Mouse (Mus musculus) retina, embryonic 14.5 days (tissue): Measurements from ENCODE around the gene Atp6v1a.

Source experiments
- DNase-seq: peaks from one replicate; pipeline ENCODE4 v3.0.0-alpha.2; 2015; ENCODE audit warnings: low spot score

Atp6v1a gene

GRCm38 (mm10) chr16:44139536-44140185 is at the start of gene Atp6v1a, which contains the start of gene Naa50:
TSS of gene Atp6v1a (minus strand) at chr16:44139705.
TSS of gene Naa50 (plus strand) at chr16:44139830.
- DNase-seq: peak; percentile 96

- no peak for DNase-seq
Measured at GRCm38 (mm10) chr16:44188766-44189165, 49.3 kb upstream of the Atp6v1a start.

- no peak for DNase-seq
Measured at GRCm38 (mm10) chr16:44187172-44187571, 47.7 kb upstream of the Atp6v1a start.

GRCm38 (mm10) chr16:44184769-44185168 is 45.3 kb upstream of the Atp6v1a start:
- no peak for DNase-seq

- no peak for DNase-seq
Measured at GRCm38 (mm10) chr16:44182597-44182996, 43.1 kb upstream of the Atp6v1a start.

- no peak for DNase-seq
Measured at GRCm38 (mm10) chr16:44178555-44178954, 39.0 kb upstream of the Atp6v1a start.

- DNase-seq: no peak
Measured at GRCm38 (mm10) chr16:44176511-44176910, 37.0 kb upstream of the Atp6v1a start.

- DNase-seq: no peak
Measured at GRCm38 (mm10) chr16:44175001-44175400, 35.5 kb upstream of the Atp6v1a start.

- peak; percentile 8 for DNase-seq
Measured at GRCm38 (mm10) chr16:44173966-44174530, 34.5 kb upstream of the Atp6v1a start.

- no peak for DNase-seq
Measured at GRCm38 (mm10) chr16:44173155-44173941, 33.8 kb upstream of the Atp6v1a start, which contains the start of gene Usf3. TSS of gene Usf3 (plus strand) at chr16:44173246.

- peak; percentile 98 for DNase-seq
Measured at GRCm38 (mm10) chr16:44172297-44173154, 33.0 kb upstream of the Atp6v1a start.

GRCm38 (mm10) chr16:44168990-44169389 is 29.5 kb upstream of the Atp6v1a start:
- no peak for DNase-seq

GRCm38 (mm10) chr16:44165182-44165581 is 25.7 kb upstream of the Atp6v1a start:
- no peak for DNase-seq

- DNase-seq: no peak
Measured at GRCm38 (mm10) chr16:44163831-44164230, 24.3 kb upstream of the Atp6v1a start.

GRCm38 (mm10) chr16:44159325-44159724 is 19.8 kb upstream of the Atp6v1a start:
- no peak for DNase-seq

GRCm38 (mm10) chr16:44154497-44155057 is 15.1 kb upstream of the Atp6v1a start:
- peak; percentile 21 for DNase-seq

GRCm38 (mm10) chr16:44149002-44149767 is 9.7 kb upstream of the Atp6v1a start:
- peak; percentile 28 for DNase-seq

GRCm38 (mm10) chr16:44141483-44141882 is 2.0 kb upstream of the Atp6v1a start:
- DNase-seq: peak; percentile 9

- DNase-seq: peak; percentile 77
Measured at GRCm38 (mm10) chr16:44140186-44140787, 782 bp upstream of the Atp6v1a start.

- DNase-seq: peak; percentile 95
Measured at GRCm38 (mm10) chr16:44138979-44139535, 448 bp downstream of the Atp6v1a start.
